Mouse (Mus musculus): ENCODE measurements around the gene Cfap58. TPM values are rescaled to one million over a fixed set of nuclear protein-coding genes. Genes with fewer than 3 reads are reported as not detected.

The Cfap58 gene
- polyA plus RNA-seq, 1 experiment from 2014 or later, result 0.95 TPM

GRCm38 (mm10) chr19:47905081-47905480 lies 32.4 kb upstream of the Cfap58 start:
- no peak overlapping the region for H3K4me3 ChIP-seq
- no peak overlapping the region for H3K4me2 ChIP-seq
- no peak overlapping the region for H3K9ac ChIP-seq
- WGBS, result 85% methylated on average over 4 of the region's 4 CpGs
- no peak for ATAC-seq (ENCODE audit: low FRiP score, low read depth)
- H3K9me3 ChIP-seq, result no peaks in the 10 kb centered on the region
- H3K27me3 ChIP-seq, result no peaks in the 10 kb centered on the region
- H3K27ac ChIP-seq (replicated peaks), result 0 out of 2 replicates have a peak overlapping the region, but pooled peaks have one; percentile 7
- H3K36me3 ChIP-seq, result no peaks in the 10 kb centered on the region
- peaks cover 22% of the 10 kb centered on the region for H3K4me1 ChIP-seq (replicated peaks)

- 89% methylated on average over 5 of the region's 5 CpGs for WGBS
- Histone ChIP-seq H3K4me1 (replicated peaks) (peaks cover 27% of the 10 kb centered on the region), H3K36me3 (no peaks in the 10 kb centered on the region), H3K27me3 (no peaks in the 10 kb centered on the region), H3K4me3 (no peak overlapping the region), H3K9ac (no peak overlapping the region), H3K4me2 (no peak overlapping the region), H3K27ac (replicated peaks) (no peak overlapping the region), H3K9me3 (no peaks in the 10 kb centered on the region)
- ATAC-seq (ENCODE audit: low FRiP score, low read depth), result no peak
These were observed 31.9 kb upstream of the Cfap58 start for GRCm38 (mm10) chr19:47905603-47906002.

GRCm38 (mm10) chr19:47907596-47907995 lies 29.9 kb upstream of the Cfap58 start:
- WGBS, result 92% methylated on average over 9 of the region's 9 CpGs
- no peaks in the 10 kb centered on the region for H3K36me3 ChIP-seq
- H3K4me2 ChIP-seq, result no peak overlapping the region
- H3K27me3 ChIP-seq, result no peaks in the 10 kb centered on the region
- no peak overlapping the region for H3K4me3 ChIP-seq
- no peak overlapping the region for H3K27ac ChIP-seq (replicated peaks)
- H3K9me3 ChIP-seq, result no peaks in the 10 kb centered on the region
- no peak overlapping the region for H3K9ac ChIP-seq
- ATAC-seq (ENCODE audit: low FRiP score, low read depth), result no peak
- H3K4me1 ChIP-seq (replicated peaks), result peaks cover 29% of the 10 kb centered on the region

- Histone ChIP-seq H3K4me1 (replicated peaks) (peaks cover 22% of the 10 kb centered on the region), H3K9me3 (no peaks in the 10 kb centered on the region), H3K27ac (replicated peaks) (no peak overlapping the region; the same call in 1 of the 2 replicates), H3K27me3 (no peaks in the 10 kb centered on the region), H3K4me2 (peak overlapping the region; percentile 49), H3K4me3 (peak overlapping the region; percentile 22; the same call in 1 of the 2 replicates), H3K36me3 (no peaks in the 10 kb centered on the region), H3K9ac (no peak overlapping the region)
- peak; percentile 39; the same call in 1 of the 2 replicates for ATAC-seq (ENCODE audit: low FRiP score, low read depth)
- 32% methylated on average over 6 of the region's 6 CpGs for WGBS
These were observed 28.5 kb upstream of the Cfap58 start for GRCm38 (mm10) chr19:47908961-47909371.

GRCm38 (mm10) chr19:47909387-47910116 lies 27.9 kb upstream of the Cfap58 start:
- H3K9ac ChIP-seq, result peak overlapping the region; percentile 17
- peak overlapping the region; percentile 22 for H3K4me3 ChIP-seq
- H3K27ac ChIP-seq (replicated peaks), result peak overlapping the region; percentile 80
- 2% methylated on average over 10 of the region's 10 CpGs for WGBS
- H3K9me3 ChIP-seq, result no peaks in the 10 kb centered on the region
- H3K27me3 ChIP-seq, result no peaks in the 10 kb centered on the region
- H3K36me3 ChIP-seq, result no peaks in the 10 kb centered on the region
- peak overlapping the region; percentile 49 for H3K4me2 ChIP-seq
- peak; percentile 86 for ATAC-seq (ENCODE audit: low FRiP score, low read depth)
- H3K4me1 ChIP-seq (replicated peaks), result peaks cover 22% of the 10 kb centered on the region

GRCm38 (mm10) chr19:47910117-47910618 lies 27.3 kb upstream of the Cfap58 start:
- Histone ChIP-seq H3K27ac (replicated peaks) (peak overlapping the region; percentile 80), H3K27me3 (no peaks in the 10 kb centered on the region), H3K4me3 (no peak overlapping the region), H3K9ac (no peak overlapping the region), H3K9me3 (no peaks in the 10 kb centered on the region), H3K36me3 (no peaks in the 10 kb centered on the region), H3K4me1 (replicated peaks) (peaks cover 22% of the 10 kb centered on the region), H3K4me2 (peak overlapping the region; percentile 49)
- WGBS, result 43% methylated on average over 4 of the region's 4 CpGs
- ATAC-seq (ENCODE audit: low FRiP score, low read depth), result no peak

- 0 out of 2 replicates have a peak overlapping the region, but pooled peaks have one; percentile 80 for H3K27ac ChIP-seq (replicated peaks)
- 91% methylated on average over 4 of the region's 4 CpGs for WGBS
- no peak for ATAC-seq (ENCODE audit: low FRiP score, low read depth)
These were observed 26.7 kb upstream of the Cfap58 start for GRCm38 (mm10) chr19:47910751-47911150.

GRCm38 (mm10) chr19:47913344-47913743 lies 24.1 kb upstream of the Cfap58 start:
- H3K9me3 ChIP-seq, result no peaks in the 10 kb centered on the region
- H3K27me3 ChIP-seq, result no peaks in the 10 kb centered on the region
- no peak overlapping the region for H3K4me2 ChIP-seq
- 94% methylated on average over 7 of the region's 7 CpGs for WGBS
- H3K9ac ChIP-seq, result no peak overlapping the region
- ATAC-seq (ENCODE audit: low FRiP score, low read depth), result no peak
- H3K27ac ChIP-seq (replicated peaks), result no peak overlapping the region
- H3K4me1 ChIP-seq (replicated peaks), result peaks cover 38% of the 10 kb centered on the region
- H3K4me3 ChIP-seq, result no peak overlapping the region
- H3K36me3 ChIP-seq, result no peaks in the 10 kb centered on the region

More at GRCm38 (mm10) chr19:47910751-47911150, 26.7 kb upstream of the Cfap58 start:
- H3K27me3 ChIP-seq, result no peaks in the 10 kb centered on the region
- no peak overlapping the region for H3K4me2 ChIP-seq
- H3K36me3 ChIP-seq, result no peaks in the 10 kb centered on the region
- no peak overlapping the region for H3K4me3 ChIP-seq
- H3K9me3 ChIP-seq, result no peaks in the 10 kb centered on the region
- no peak overlapping the region for H3K9ac ChIP-seq
- peaks cover 22% of the 10 kb centered on the region for H3K4me1 ChIP-seq (replicated peaks)

- Histone ChIP-seq H3K9me3 (no peaks in the 10 kb centered on the region), H3K4me2 (no peak overlapping the region), H3K27ac (replicated peaks) (no peak overlapping the region), H3K4me3 (no peak overlapping the region), H3K4me1 (replicated peaks) (peaks cover 32% of the 10 kb centered on the region), H3K27me3 (no peaks in the 10 kb centered on the region), H3K9ac (no peak overlapping the region), H3K36me3 (no peaks in the 10 kb centered on the region)
- ATAC-seq (ENCODE audit: low FRiP score, low read depth), result no peak
- 94% methylated on average over 4 of the region's 4 CpGs for WGBS
These were observed 23.3 kb upstream of the Cfap58 start for GRCm38 (mm10) chr19:47914191-47914590.

GRCm38 (mm10) chr19:47915251-47915650 lies 22.2 kb upstream of the Cfap58 start:
- Histone ChIP-seq H3K4me1 (replicated peaks) (peaks cover 29% of the 10 kb centered on the region), H3K9ac (no peak overlapping the region), H3K27me3 (no peaks in the 10 kb centered on the region)

GRCm38 (mm10) chr19:47917396-47917795 lies 20.1 kb upstream of the Cfap58 start:
- Histone ChIP-seq H3K9ac (0 out of 2 replicates have a peak overlapping the region, but pooled peaks have one; percentile 1), H3K27me3 (no peaks in the 10 kb centered on the region), H3K27ac (replicated peaks) (no peak overlapping the region), H3K4me2 (peak overlapping the region; percentile 86), H3K36me3 (no peaks in the 10 kb centered on the region), H3K4me1 (replicated peaks) (peaks cover 24% of the 10 kb centered on the region), H3K4me3 (no peak overlapping the region), H3K9me3 (no peaks in the 10 kb centered on the region)
- WGBS, result 16% methylated on average over 4 of the region's 4 CpGs
- ATAC-seq (ENCODE audit: low FRiP score, low read depth), result no peak

More at GRCm38 (mm10) chr19:47915251-47915650, 22.2 kb upstream of the Cfap58 start:
- no peak for ATAC-seq (ENCODE audit: low FRiP score, low read depth)
- 79% methylated on average over 4 of the region's 4 CpGs for WGBS
- Histone ChIP-seq H3K36me3 (no peaks in the 10 kb centered on the region), H3K27ac (replicated peaks) (no peak overlapping the region), H3K4me2 (no peak overlapping the region), H3K9me3 (no peaks in the 10 kb centered on the region), H3K4me3 (no peak overlapping the region)

- Histone ChIP-seq H3K4me1 (replicated peaks) (peaks cover 24% of the 10 kb centered on the region), H3K9ac (0 out of 2 replicates have a peak overlapping the region, but pooled peaks have one; percentile 1), H3K4me3 (peak overlapping the region; percentile 77), H3K4me2 (peak overlapping the region; percentile 86), H3K27me3 (no peaks in the 10 kb centered on the region), H3K9me3 (no peaks in the 10 kb centered on the region), H3K27ac (replicated peaks) (no peak overlapping the region), H3K36me3 (no peaks in the 10 kb centered on the region)
- 15% methylated on average over 9 of the region's 9 CpGs for WGBS
- ATAC-seq (ENCODE audit: low FRiP score, low read depth), result no peak
These were observed 19.5 kb upstream of the Cfap58 start for GRCm38 (mm10) chr19:47918016-47918415.
